Mouse (Mus musculus): ENCODE results near the gene Ciita.

DNA sequence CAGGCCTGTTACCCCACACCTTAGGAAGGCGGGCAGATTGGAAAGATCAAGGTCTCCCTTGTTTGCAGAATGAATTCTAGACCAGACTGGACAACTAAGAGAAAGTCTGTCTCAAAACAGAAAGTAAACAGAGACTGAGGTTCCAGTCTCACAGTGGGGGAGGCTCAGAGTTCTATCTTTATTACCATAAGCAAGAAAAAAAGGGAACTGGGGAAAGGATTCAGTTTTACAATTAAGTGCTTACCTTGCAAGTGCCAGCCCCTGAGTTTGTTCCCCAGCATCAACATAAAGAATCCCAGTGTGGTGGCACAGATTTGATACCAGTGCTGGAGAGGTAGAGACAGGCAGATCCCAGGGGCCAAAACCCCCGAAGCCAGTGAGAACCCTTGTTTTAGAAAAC, 3.9 kb upstream of the Ciita start:
- no peak for TF ChIP-seq CTCF (IDR thresholded peaks at IDR 0.05; ENCODE audit: borderline replicate concordance, control insufficient read depth, extremely low read depth, insufficient read depth, low read length, poor library complexity)
- no peak for TF ChIP-seq POLR2A (IDR thresholded peaks at IDR 0.05; ENCODE audit: control insufficient read depth, extremely low read depth, insufficient read depth, low read length, poor library complexity)
